In the genomic region with DNA sequence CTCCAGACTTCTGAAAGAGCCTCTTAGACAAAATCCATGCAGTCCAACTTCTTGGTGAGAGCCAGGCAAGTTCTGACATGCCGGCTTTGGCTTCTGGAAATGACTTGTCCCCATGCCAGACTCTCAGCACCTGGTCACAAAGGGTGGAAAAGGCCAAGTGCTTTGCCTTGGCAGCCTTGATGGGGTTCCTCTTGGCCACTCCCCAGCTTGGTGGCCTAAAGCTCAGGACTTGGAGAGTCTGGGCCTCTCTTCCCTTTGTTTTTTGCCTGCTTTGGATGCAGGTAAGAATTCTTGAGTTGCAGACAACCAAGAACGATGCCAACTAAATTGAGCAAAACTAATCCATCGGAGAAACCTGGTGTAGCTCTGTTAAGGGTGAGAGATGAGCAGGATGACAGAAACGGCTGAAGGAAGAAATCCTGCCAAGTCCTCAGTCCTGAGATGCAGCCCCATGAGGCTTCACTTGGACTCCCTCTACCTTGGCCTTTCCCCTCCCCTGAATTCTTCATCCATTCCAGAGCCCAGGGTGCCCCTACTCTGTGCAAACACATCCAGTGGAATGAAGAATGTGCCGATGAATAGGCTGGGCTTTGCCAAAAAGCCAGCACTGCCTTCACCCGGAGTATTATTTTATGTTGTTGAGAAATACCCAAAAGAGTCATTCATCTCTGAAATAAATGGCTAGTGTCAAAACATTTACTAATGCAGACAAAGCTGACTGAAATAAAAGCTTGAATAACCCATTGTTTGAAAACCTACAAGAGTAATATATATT, we compare ENCODE assay signal across 11 mouse cellular contexts.
DNase-seq lines count a peak whose midpoint lies in the region; ATAC-seq and TF ChIP-seq lines count a peak whose summit lies in the region.
"Had no signal": no experiment of that assay in that cellular context is flagged by ENCODE, and none has a peak within 500 bp of the region (broad histone marks: within the 10 kb centered on the region; RNA-seq: fewer than 3 reads in every experiment).

No protein-coding gene starts in this region.

- no peak overlapping the region for H3K27ac ChIP-seq in kidney, postnatal 0 days
- H3K27ac ChIP-seq in kidney, embryonic 14.5 days (ENCODE audit: low read depth, low read length), result no peak overlapping the region
- H3K27ac ChIP-seq: macrophage had no signal

- 0 out of 2 replicates have a peak, but pooled peaks cover 8% of the 10 kb centered on the region for H3K27me3 ChIP-seq in kidney, postnatal 0 days (ENCODE audit: insufficient read depth, low read length)
- peaks cover 22% of the 10 kb centered on the region for H3K27me3 ChIP-seq in kidney, embryonic 14.5 days (ENCODE audit: control insufficient read depth, insufficient read depth, low read length)

- peak; percentile 43 for DNase-seq in adrenal gland, postnatal 10 days
- no peak for DNase-seq in adrenal gland, adult 18-20 months (ENCODE audit: low spot score in 2 of 2)
- DNase-seq in kidney, postnatal 0 days (ENCODE audit: low spot score), result peak; percentile 31
- DNase-seq in heart, postnatal 10 days, result peak; percentile 45 to 60
- peak; percentile 28 for DNase-seq in ovary, postnatal 14 days (ENCODE audit: low spot score)
- DNase-seq in spleen, adult 18-20 months, result no peak
- DNase-seq in frontal cortex, postnatal 36 days (ENCODE audit: low spot score in 2 of 2), result no peak
- DNase-seq: layer of hippocampus, postnatal 36 days; thymus, postnatal 36 days had no signal

- H3K4me3 ChIP-seq in kidney, postnatal 0 days (replicated peaks; ENCODE audit: low read depth, low read length), result no peak overlapping the region
- H3K4me3 ChIP-seq in kidney, embryonic 14.5 days (ENCODE audit: low read length), result no peak overlapping the region

- no peak for ATAC-seq in kidney, postnatal 0 days (replicated peaks; ENCODE audit: low FRiP score, low read depth)
- no peak for ATAC-seq in kidney, embryonic 14.5 days (ENCODE audit: low FRiP score, low TSS enrichment)

- H3K36me3 ChIP-seq in kidney, postnatal 0 days (ENCODE audit: insufficient read depth, low read length), result no peaks in the 10 kb centered on the region
- H3K36me3 ChIP-seq in kidney, embryonic 14.5 days (ENCODE audit: control insufficient read depth, insufficient read depth, low read length), result no peaks in the 10 kb centered on the region

- intact Hi-C loops in heart, postnatal 10 days (cut with DNase I), result no loop called here

- TF ChIP-seq CTCF in kidney, postnatal 0 days (IDR thresholded peaks at IDR 0.05; ENCODE audit: low read depth), result no peak

- 54% methylated on average over 6 of the region's 6 CpGs for WGBS in kidney, postnatal 0 days
- 70% methylated on average over 6 of the region's 6 CpGs for WGBS in kidney, embryonic 14.5 days

- no peaks in the 10 kb centered on the region for H3K4me1 ChIP-seq in kidney, postnatal 0 days (replicated peaks; ENCODE audit: insufficient read depth, low read length)
- peaks cover 4% of the 10 kb centered on the region; the same call in 1 of the 2 replicates for H3K4me1 ChIP-seq in kidney, embryonic 14.5 days (ENCODE audit: control insufficient read depth, insufficient read depth, low read length)

- no peak overlapping the region for H3K9ac ChIP-seq in kidney, postnatal 0 days (ENCODE audit: low read depth, low read length)
- H3K9ac ChIP-seq in kidney, embryonic 14.5 days (ENCODE audit: low read depth, low read length), result no peak overlapping the region

- no peak overlapping the region for H3K4me2 ChIP-seq in kidney, postnatal 0 days (ENCODE audit: low read length)
- H3K4me2 ChIP-seq in kidney, embryonic 14.5 days (replicated peaks; ENCODE audit: low read depth, low read length), result no peak overlapping the region

- H3K9me3 ChIP-seq in kidney, postnatal 0 days (replicated peaks; ENCODE audit: low read length), result no peaks in the 10 kb centered on the region
- H3K9me3 ChIP-seq in kidney, embryonic 14.5 days (ENCODE audit: control insufficient read depth, low read length), result no peaks in the 10 kb centered on the region

Comparison
In these comparisons a context has a peak if more than half of its experiments do, and no peak if none do; other contexts are left out.
1. DNase-seq: peak in adrenal gland, postnatal 10 days (single experiment), kidney, postnatal 0 days (single experiment), heart, postnatal 10 days (2 of 2) and ovary, postnatal 14 days (single experiment); none in adrenal gland, adult 18-20 months (0 of 2), spleen, adult 18-20 months (0 of 2) and frontal cortex, postnatal 36 days (0 of 2).